Mouse (Mus musculus): ENCODE measurements at regions not wholly inside any gene's neighbourhood (a gene's known extent, or its start where the extent isn't known, plus 50 kb on each side); places are given as distances from the start of the nearest gene placed in this dataset.

DNA sequence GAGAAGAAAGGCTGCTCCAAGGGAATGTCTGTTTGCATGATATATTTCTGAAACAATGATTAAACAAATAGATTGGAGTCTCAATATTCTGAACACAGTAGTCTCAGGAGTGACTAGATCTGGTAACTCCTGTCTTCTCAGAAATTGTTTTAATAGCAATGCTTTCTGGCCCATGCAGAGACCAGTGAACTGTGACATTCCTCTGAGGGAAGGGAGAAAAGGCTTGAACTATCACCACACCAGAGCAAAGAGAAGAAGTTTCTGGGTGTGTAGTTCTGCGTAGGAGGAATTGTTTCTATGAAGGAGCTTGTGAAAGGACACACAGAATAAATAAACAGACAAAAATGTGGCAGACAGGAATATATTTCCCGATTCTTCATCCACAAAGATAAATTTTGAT, 277.1 kb downstream of the Osr1 start:
- in situ Hi-C loops (cut with MboI, MseI) = no loop called here

DNA sequence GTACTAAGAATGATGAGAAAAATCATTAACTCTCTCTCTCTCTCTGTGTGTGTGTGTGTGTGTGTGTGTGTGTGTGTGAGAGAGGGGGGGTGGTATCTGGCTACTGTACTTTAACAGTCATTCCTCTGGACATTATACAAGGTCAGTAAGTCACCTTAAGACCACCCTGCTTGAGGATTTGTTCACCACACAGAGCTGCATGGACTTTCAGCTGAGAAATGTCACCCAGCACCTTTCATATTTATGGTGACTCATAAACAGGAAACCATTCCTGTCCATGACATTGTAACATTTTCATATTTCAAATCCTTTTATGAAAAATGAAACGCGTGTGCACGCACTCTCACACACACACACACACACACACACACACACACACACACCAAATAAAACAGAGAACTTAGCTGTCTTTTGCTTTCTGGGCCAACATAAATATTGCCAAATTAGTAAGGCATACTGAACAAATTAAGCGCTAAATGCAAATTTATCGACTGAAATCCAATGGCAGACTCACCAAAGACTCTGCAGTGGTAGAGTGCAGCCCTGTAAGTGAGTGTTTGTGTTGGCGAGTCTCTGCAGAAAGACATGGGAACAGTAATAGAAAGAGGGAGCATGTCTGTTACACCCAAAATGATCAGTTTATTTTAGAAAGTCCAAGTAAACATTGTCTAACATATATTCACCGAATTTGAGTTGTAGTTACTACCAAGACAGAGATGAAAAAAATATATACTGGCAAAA, 277.7 kb downstream of the Osr1 start:
- in situ Hi-C loops (cut with MboI, MseI) = no loop called here

DNA sequence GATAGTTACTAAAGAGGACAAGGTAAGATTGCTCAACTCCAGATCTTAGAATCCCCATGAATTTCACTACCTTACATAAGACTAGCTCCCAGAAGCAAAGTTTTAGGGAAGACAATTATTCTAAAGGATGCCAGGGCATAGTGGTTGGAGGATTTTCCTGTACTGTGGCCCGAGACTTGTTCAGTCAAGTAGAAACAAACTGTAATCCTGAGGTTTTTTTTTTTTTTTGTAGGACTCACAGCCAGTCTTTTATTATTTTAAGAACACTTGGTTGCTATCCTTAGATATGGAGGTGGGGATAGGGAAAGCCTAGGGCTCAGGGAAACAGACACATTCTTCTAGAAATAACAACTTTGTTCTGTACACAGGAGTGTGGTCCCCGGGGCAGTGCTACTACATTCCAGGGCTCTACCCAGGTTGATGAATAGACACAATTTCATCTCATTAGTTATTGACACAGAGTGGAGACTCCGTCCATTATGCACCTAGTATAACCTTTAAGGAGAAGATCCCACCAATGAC, 285.6 kb downstream of the Osr1 start:
- in situ Hi-C loops (cut with MboI, MseI) = no loop called here

DNA sequence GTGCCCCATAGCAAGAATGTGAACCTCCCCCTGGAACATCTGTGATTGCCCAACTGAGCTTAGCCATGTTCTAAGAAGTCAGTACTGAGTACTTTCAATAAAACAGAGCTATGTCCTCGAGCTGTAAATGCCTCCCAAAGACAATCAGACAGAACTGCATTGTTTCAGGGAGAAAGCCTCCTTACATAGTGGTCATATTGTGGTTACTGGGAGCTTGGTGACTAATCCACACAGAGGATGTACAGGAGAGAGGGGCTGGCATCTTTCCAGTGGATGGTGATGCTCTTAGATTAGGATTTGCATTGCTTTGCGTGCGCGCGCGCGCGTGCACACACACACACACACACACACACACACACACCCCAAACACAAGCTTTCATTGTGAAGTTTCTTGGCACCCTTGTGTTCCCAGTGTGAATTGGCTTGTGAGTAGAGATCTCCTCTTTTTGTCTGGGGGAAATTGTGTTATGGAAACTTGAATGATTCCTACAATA, 286.3 kb downstream of the Osr1 start:
- in situ Hi-C loops (cut with MboI, MseI) = no loop called here

DNA sequence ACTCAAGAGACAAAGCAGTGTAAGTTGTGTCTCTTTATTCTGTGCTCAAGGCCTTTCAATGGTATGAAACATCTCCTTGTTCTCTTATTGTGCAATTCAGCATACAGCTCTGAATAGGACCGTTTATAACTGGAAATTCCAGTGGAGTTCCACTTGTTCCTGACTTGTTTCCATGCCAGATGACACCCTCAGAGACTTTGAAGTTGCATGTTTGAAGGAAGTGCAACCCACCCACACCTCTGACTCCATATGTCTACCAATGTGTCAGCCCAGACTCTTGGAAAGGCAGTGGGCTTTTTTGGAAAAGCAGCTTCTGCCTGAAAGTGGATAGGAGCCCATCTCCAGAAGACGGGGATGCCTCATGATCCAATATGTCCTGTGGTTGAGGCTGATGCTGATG, 288.1 kb downstream of the Osr1 start:
- in situ Hi-C loops (cut with MboI, MseI) = no loop called here

DNA sequence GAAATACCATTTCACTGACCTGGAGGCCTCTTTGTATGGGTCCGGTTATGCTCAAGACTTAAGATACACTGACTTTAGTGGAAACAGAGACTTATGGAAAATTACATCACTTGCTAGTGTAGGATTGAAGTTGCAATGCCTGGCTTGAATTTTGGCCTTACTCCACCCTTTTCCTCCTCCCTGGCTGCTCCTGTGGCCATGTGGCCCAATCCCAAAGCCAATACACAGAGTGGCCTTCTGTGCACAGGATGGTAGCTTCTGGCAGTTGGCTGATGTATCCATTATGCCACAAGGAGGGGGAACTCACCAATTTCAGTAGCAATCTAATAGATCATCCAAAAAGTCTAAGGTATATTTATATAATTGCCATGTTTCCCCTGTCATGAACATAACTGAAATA, 292.4 kb downstream of the Osr1 start:
- in situ Hi-C loops (cut with MboI, MseI) = no loop called here

DNA sequence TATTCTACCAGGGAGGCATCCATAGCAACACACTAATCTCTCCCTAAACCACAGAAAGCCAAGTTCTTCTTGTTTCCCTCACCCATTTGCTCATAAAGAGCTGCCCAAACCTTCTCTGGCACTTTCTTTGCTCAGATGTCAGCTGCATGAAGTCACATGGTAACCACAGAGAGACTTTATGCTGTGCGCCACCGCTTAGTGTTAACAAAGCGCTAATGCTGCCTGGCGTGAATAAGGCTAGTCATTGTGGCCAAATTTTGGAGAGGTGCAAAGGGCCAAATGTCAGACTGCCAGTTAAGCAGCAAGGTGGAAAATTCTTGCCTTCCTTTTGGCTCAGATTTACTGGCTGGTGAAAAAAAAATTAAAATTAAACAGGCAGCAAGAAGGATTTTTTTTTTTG, 302.3 kb downstream of the Osr1 start:
- in situ Hi-C loops (cut with MboI, MseI) = no loop called here

DNA sequence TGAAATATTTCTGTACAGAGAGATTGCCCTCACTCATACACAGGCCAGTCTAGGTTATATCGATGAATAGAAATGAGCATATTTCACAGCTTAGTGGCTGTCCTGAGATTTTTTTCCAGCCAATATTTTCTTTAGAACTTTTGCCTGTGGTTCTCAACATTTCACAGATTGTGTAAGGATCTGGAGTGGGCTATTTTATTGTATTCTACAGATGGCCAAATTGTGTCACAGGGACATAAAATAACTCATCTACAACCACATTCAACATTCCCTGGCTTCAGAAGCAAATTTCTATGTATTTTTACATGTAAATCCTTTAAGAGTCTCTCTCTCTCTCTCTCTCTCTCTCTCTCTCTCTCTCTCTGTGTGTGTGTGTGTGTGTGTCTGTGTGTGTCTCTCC, 303.3 kb downstream of the Osr1 start:
- in situ Hi-C loops (cut with MboI, MseI) = no loop called here

DNA sequence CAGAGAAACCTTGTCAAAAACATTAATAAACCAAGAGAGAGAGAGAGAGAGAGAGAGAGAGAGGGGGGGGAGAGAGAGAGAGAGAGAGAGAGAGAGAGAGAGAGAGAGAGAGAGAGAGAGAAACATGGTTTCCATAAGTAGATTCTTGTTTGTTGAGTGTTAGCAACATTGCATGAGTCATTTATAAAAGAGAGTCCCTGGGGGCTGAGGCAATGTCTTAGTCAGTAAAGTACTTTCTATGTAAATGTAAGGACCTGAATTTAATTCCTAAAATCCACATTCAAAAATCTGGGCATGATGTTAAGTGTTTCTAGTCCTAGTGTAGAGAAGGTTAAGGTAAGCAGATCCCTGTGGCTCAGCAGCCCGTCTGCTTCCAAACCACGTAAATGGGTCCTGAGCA, 304.9 kb downstream of the Osr1 start:
- in situ Hi-C loops (cut with MboI, MseI) = no loop called here

DNA sequence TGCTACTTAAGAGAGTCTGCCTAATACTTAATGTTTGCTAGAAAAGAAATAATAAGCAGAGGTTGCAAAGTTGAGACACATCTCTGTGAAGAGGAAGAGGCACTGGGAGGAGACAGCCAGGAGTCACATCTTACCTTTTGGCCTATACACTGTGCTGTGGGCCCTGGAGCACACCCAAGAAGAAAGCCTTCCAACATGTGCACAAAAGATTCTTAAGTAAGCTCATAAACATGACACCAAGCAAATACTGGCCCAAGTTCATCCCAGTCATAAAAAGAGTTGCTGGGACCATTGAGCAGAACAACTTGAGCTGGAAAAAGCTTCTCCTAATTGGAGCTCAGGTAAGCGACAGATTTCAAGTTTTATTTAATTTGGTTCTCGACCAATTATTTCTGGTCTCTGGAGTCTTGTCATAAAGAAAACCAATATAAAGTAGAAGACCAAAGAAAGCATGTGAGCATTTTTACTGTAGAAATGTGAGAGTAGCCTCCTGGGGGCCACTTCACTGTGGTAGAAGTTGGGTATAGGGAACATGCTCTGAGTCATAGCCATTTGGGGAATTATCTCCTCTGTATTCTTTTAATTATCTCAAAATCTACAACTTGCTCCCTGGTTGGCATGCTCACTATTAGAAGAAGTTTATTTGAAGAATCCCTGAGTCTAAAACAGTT, 312.2 kb downstream of the Osr1 start:
- in situ Hi-C loops (cut with MboI, MseI) = no loop called here

DNA sequence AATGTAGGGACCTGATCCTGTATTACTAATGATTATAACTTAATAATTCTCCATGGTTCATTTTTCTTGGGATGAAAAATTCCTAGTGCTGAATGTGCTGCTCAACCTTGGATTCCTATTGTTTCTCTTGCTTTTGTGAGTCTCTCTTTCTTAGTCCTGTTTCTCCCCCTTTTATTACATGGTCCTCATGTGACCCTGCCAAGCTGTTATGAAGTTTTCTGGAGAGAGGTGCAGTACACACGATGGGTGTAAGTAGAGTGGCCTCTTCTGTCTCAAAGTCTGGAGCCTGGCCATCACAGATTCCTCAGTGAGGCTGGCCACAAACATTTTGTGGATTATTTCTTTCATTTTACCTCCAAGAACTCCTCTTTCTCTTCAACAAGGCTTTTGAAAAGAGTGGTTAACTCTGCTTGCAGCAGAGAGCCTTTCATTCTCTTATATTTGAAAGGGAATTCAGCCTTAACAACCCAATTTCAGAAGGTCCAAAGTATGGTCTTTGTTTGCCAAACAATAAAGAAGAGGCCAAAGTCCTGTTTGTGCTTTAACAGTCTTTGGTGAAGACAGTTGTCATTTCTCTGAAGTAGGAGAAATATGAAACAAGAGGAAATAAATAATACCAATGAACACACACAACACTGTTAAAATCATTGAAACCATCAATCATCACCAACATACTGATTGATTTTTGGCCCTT, 313.3 kb downstream of the Osr1 start:
- in situ Hi-C loops (cut with MboI, MseI) = no loop called here

DNA sequence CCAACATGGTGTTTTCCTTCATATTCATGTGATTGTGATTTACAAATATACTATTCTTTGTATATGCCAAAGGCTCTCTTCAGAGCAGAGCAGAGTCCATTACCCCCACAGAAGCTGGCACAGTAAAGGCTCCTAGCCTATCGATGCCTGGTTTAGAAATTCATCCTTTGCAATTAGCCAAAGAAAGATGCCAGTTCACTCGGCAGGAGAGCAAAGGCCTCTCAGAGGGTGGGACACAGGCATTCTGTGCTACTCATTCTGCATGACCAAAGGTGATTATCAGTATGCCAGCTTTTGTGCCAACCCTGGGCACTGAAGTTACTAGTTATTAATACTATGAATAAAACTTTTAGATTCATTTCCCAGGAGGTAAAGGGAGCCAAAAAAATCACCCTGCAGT, 324.6 kb downstream of the Osr1 start:
- in situ Hi-C loops (cut with MboI, MseI) = no loop called here

DNA sequence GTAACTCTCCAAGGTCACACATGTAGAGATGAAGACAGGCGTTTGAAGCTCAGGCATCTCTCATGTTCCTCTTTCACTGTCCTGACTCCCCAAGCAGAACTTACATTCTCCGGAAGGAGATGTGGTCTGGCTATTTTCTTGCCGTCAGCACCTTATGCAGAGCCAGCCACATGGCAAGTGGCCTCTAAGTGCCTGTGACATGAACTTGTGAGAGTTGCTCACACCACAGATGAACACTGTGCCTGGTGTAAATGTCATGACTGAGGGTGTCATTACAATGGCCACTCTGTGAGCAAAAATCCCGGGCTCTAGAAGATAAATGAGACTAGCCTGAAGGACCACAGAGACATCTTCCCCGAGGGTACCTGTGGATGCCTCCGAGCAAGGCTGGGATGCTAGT, 328.1 kb downstream of the Osr1 start:
- in situ Hi-C loops (cut with MboI, MseI) = no loop called here

DNA sequence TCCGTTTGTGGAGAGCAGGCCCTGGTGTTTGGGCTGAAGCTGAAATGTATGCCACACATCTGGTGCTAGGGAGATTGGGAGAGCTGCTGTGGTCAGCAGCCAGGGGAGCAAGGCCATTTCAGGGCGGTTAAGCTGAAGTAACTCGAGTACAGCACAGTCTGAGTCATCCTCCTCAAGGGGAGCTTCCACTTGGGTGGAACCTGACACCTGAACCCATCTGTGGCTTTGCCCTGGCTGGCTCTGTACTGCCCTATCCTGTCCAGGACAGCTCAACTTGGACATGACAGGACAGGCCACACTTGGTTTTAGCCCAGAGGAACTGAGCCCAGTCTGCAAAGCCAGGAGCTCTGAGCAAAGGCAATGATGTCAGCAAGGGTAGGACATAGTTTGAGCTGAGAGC, 328.5 kb downstream of the Osr1 start:
- in situ Hi-C loops (cut with MboI, MseI) = no loop called here

DNA sequence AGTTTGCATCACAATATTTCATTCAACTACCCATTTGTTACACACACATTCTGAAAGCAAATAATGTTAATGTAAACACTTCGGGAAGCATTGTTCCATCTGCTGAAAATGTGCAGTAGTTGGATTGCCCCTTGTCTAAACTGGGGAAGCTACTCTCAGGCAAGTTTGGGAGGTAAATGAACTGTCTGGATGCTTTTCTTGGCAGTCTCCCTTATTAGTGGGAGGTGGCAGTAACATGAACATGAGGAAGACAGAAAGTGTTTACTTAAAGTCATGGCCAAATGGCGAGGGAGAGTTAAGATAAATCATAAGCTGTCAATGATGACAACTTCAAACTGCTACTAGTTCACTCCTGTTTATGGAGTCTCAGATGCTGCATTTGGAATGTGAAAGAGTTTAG, 332.0 kb downstream of the Osr1 start:
- in situ Hi-C loops (cut with MboI, MseI) = no loop called here

DNA sequence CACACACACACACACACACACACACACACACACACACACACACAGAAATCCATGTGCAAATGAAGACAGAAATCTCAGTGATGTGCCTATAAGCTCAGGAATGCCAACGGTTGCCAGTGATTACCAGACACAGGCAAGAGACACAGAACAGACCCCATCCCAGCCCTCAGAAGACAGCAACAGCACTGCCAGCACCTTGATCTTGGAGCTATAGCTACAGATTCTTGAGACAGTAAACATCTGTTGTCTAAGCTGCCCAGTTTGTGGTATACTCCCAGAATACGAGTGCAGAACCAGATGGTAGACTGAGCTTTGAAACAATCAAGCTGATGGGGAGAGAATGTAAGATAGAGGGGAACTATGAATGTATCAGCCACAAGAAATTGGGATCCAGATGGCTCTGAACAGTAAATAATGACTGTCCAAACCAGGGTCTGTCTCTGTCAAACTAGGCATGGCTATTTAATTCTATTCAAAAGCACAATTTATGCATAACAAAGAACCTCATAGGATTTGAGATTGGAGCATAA, 333.9 kb downstream of the Osr1 start:
- in situ Hi-C loops (cut with MboI, MseI) = no loop called here

DNA sequence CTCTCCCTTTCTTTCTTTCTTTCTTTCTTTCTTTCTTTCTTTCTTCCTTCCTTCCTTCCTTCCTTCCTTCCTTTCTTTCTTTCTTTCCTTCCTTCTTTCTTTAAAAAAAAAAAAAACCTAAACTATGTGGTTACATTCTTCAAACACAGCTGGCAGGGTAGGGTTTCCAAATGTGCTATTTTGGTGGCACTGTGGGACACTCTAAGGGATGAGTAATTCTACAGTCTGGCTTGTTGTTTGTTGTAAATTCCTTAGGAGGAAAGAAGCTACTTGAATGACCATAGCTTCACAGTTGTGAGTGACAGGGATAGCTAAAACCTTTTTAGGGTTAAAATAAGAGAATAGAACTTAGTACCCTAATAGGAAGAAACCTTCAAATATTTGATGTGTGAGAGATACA, 342.4 kb downstream of the Osr1 start:
- in situ Hi-C loops (cut with MboI, MseI) = no loop called here

DNA sequence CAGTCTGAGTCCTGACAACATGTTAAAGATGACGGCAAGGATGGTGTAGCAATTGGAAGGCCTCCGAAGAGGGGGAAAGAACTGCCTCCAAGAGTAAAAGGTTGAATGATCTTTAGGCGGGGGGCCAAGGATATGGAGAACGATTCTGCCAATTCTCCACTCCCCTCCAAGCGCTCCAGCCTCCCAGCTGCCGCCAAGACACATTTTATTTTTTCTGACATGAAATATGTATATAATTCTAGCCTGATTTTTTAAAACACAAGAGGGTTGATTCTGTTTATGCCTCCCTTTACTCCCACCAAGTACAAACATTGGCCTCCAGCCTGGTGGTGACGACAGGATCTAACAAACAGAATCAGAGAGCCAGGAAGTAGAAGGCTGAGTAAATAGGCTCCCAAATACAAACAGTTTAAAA, 345.8 kb downstream of the Osr1 start:
- in situ Hi-C loops (cut with MboI, MseI) = no loop called here

DNA sequence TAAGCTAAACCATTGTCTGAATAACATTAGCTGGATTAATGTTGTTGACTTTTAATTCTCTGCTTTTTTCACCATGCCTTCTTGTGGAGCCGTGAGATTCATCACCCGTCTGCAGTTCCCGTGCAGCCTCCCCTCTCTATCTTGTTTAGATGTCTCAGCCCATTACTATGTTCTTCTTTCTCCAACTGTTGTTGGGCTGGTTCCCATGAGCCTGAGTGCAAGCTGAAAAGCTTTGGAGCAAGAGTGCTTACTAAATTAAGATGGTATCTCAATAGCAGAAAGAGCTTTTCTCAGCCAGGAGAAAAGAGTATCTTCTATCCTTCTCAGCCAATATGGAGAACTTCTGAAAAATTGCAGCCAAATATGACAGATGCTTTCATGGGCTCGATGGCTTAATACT, 348.1 kb downstream of the Osr1 start:
- in situ Hi-C loops (cut with MboI, MseI) = no loop called here

DNA sequence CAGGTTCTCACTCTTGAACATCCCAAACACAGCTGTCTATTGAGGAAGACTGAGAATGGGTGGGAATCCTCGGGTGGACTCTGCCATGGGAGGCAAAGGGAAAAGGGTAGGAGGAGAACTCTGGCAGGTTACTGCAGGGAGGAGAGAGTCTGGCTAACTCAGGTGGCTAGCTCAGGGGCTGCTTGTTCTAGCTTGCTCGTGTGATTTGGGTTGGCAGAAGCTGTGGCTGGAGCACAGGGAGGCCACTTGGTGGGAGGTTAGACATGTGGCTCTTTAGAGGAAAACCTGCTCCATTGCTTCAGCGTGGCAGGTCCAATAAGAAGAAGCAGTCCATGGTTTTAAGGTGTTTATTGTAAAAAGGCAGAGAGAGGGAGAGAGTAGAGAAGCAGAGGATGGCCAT, 349.1 kb downstream of the Osr1 start:
- in situ Hi-C loops (cut with MboI, MseI) = no loop called here

DNA sequence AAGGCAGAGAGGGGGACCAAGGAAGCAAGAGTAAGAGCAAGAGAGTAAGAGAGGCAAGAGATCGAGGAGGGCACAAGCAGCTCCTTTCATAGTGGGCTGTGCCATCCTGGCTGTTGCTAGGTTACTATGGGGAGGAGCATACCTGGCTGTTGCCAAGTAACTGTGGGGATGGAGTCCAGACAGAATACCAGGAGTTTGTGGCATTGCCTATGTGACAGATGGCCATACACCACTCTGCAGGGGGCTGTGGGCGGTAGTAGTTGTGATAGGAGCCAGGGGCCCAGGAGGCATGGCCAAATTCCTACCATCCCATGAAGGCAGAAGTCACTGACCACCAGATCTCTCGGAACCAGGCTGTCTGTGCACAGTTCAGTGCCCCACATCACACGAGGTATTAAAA, 349.5 kb downstream of the Osr1 start:
- in situ Hi-C loops (cut with MboI, MseI) = no loop called here

DNA sequence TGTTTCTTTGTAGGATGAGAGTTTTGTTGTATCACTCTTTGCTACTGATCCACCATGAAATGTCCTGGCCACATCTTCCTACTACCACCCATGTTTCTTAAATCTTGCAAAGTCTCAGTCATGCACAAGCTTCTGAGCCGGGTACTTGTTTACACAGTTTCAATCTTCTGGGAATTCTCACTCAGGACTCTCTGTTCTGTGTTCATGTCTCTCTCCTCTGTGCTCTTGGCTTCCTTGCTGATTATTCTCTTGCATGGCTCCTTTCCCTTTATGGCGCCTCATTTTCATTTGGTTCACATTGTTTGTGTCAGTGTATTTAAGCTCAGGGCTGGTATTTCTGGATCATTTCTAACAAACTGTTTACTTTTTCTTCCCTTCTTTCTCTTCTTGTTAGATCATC, 350.5 kb downstream of the Osr1 start:
- in situ Hi-C loops (cut with MboI, MseI) = no loop called here
